Mouse (Mus musculus) MEL (cell line): ENCODE measurements at regions not wholly inside any gene's neighbourhood (a gene's known extent, or its start where the extent isn't known, plus 50 kb on each side); places are given as distances from the start of the nearest gene placed in this dataset.

ENCODE experiments used
- DNase-seq: peaks from one replicate; pipeline ENCODE4 v3.0.0; 2011; ENCODE audit warnings: low read depth, low spot score
- H3K27ac ChIP-seq: 2 replicates; pipeline ENCODE4 v1.5.1; 2012; ENCODE audit warnings: low read depth, mild to moderate bottlenecking, control low read depth, low read length, moderate library complexity; ENCODE audit not compliant: control insufficient read depth
- H3K27me3 ChIP-seq, 2 experiments: fragments of 150-350 bp in 1 of 2; sonication (generic) in 1 of 2; 2 replicates each; pipeline ENCODE4 v1.6.1; 2012; ENCODE audit warnings: low read length in 2 of 2, mild to moderate bottlenecking in 2 of 2, improper control_type of control experiment in 1 of 2, moderate library complexity in 1 of 2; ENCODE audit not compliant: insufficient read depth in 2 of 2, control insufficient read depth in 1 of 2
- H3K36me3 ChIP-seq, 2 experiments: 2 replicates each; pipeline ENCODE4 v1.6.1; 2012 to 2014; ENCODE audit warnings: low read length in 2 of 2, improper control_type of control experiment in 1 of 2, inconsistent platforms in 1 of 2, mild to moderate bottlenecking in 1 of 2; ENCODE audit not compliant: insufficient read depth in 2 of 2, control insufficient read depth in 1 of 2
- H3K4me1 ChIP-seq, 2 experiments: fragments of 150-350 bp in 1 of 2; sonication (generic) in 1 of 2; 2 replicates each; pipeline ENCODE4 v1.6.1; 2012; ENCODE audit warnings: low read length in 2 of 2, improper control_type of control experiment in 1 of 2, mild to moderate bottlenecking in 1 of 2; ENCODE audit not compliant: insufficient read depth in 2 of 2, control insufficient read depth in 1 of 2
- H3K4me3 ChIP-seq, 2 experiments: fragments of 150-350 bp in 1 of 2; sonication (generic) in 1 of 2; 2 replicates each; pipeline ENCODE4 v1.5.1; 2012; ENCODE audit warnings: low read depth in 2 of 2, low read length in 2 of 2, mild to moderate bottlenecking in 2 of 2, moderate library complexity in 2 of 2, control low read depth in 1 of 2, improper control_type of control experiment in 1 of 2; ENCODE audit not compliant: control insufficient read depth in 1 of 2, insufficient read depth in 1 of 2
- H3K79me2 ChIP-seq: 2 replicates; pipeline ENCODE4 v1.6.1; 2012; ENCODE audit warnings: mild to moderate bottlenecking, low read length, moderate library complexity; ENCODE audit not compliant: control insufficient read depth, poor library complexity, insufficient read depth
- H3K9ac ChIP-seq: 2 replicates; pipeline ENCODE4 v1.6.1; 2012; ENCODE audit warnings: low read depth, mild to moderate bottlenecking, control low read depth, low read length, moderate library complexity; ENCODE audit not compliant: control insufficient read depth, poor library complexity, severe bottlenecking
- H3K9me3 ChIP-seq: fragments of 150-350 bp; sonication (generic); replicated peaks from 2 replicates; pipeline ENCODE4 v1.6.1; 2012; ENCODE audit warnings: mild to moderate bottlenecking, low read length, improper control_type of control experiment, moderate library complexity; ENCODE audit not compliant: insufficient read depth
- BHLHE40 ChIP-seq: IDR thresholded peaks from 2 replicates; pipeline ENCODE4 v1.6.1; 2012; ENCODE audit warnings: low read depth, mild to moderate bottlenecking, inconsistent platforms, low read length, improper control_type of control experiment, borderline replicate concordance
- CHD2 ChIP-seq: IDR thresholded peaks from 2 replicates; pipeline ENCODE4 v1.6.1; 2011; ENCODE audit warnings: low read length, improper control_type of control experiment
- E2F4 ChIP-seq: IDR thresholded peaks from 2 replicates; pipeline ENCODE4 v1.6.1; 2011; ENCODE audit warnings: low read depth, low read length, improper control_type of control experiment, borderline replicate concordance
- EP300 ChIP-seq, 2 experiments: IDR thresholded peaks; 2 replicates each; pipeline ENCODE4 v1.6.1; 2011; ENCODE audit warnings: improper control_type of control experiment in 2 of 2, low read length in 2 of 2, low read depth in 1 of 2, mild to moderate bottlenecking in 1 of 2
- ETS1 ChIP-seq: IDR thresholded peaks from 2 replicates; pipeline ENCODE4 v1.6.1; 2012; ENCODE audit warnings: low read depth, mild to moderate bottlenecking, inconsistent platforms, low read length, improper control_type of control experiment, moderate library complexity
- GABPA ChIP-seq: IDR thresholded peaks from 2 replicates; pipeline ENCODE4 v1.6.1; 2012; ENCODE audit warnings: low read depth, mild to moderate bottlenecking, inconsistent platforms, low read length, improper control_type of control experiment, moderate library complexity
- GATA1 ChIP-seq: IDR thresholded peaks from 2 replicates; pipeline ENCODE4 v1.6.1; 2011; ENCODE audit warnings: low read depth, low read length, improper control_type of control experiment
- MAFK ChIP-seq: IDR thresholded peaks from 2 replicates; pipeline ENCODE4 v1.6.1; 2011; ENCODE audit warnings: low read depth, mild to moderate bottlenecking, low read length, improper control_type of control experiment, borderline replicate concordance
- MAX ChIP-seq: IDR thresholded peaks from 2 replicates; pipeline ENCODE4 v1.6.1; 2011; ENCODE audit warnings: low read length, improper control_type of control experiment
- MEF2A ChIP-seq: IDR thresholded peaks from 2 replicates; pipeline ENCODE4 v1.6.1; 2014; ENCODE audit warnings: low read depth, mild to moderate bottlenecking, inconsistent platforms, low read length, improper control_type of control experiment; ENCODE audit not compliant: poor library complexity, insufficient replicate concordance, severe bottlenecking; ENCODE audit errors: extremely low read depth
- MYB ChIP-seq: IDR thresholded peaks from 2 replicates; pipeline ENCODE4 v1.6.1; 2011; ENCODE audit warnings: mild to moderate bottlenecking, low read depth, low read length, improper control_type of control experiment
- MYC ChIP-seq: IDR thresholded peaks from 2 replicates; pipeline ENCODE4 v1.6.1; 2011; ENCODE audit warnings: low read depth, mild to moderate bottlenecking, low read length, improper control_type of control experiment, moderate library complexity
- POLR2A ChIP-seq, 2 experiments: IDR thresholded peaks; 2 replicates each; pipeline ENCODE4 v1.6.1; 2011 to 2012; ENCODE audit warnings: low read length in 2 of 2, mild to moderate bottlenecking in 2 of 2, control low read depth in 1 of 2, improper control_type of control experiment in 1 of 2, low read depth in 1 of 2, moderate library complexity in 1 of 2; ENCODE audit not compliant: control insufficient read depth in 1 of 2, insufficient read depth in 1 of 2, poor library complexity in 1 of 2
- POLR2AphosphoS2 ChIP-seq: IDR thresholded peaks from 2 replicates; pipeline ENCODE4 v1.6.1; 2011; ENCODE audit warnings: low read length, improper control_type of control experiment
- RAD21 ChIP-seq: IDR thresholded peaks from 2 replicates; pipeline ENCODE4 v1.6.1; 2011; ENCODE audit warnings: mild to moderate bottlenecking, low read depth, low read length, improper control_type of control experiment
- RCOR1 ChIP-seq: IDR thresholded peaks from 2 replicates; pipeline ENCODE4 v1.6.1; 2012; ENCODE audit warnings: low read depth, mild to moderate bottlenecking, inconsistent platforms, low read length, improper control_type of control experiment
- SIN3A ChIP-seq: IDR thresholded peaks from 2 replicates; pipeline ENCODE4 v1.6.1; 2012; ENCODE audit warnings: low read length, improper control_type of control experiment, inconsistent platforms
- SMC3 ChIP-seq: IDR thresholded peaks from 2 replicates; pipeline ENCODE4 v1.6.1; 2011; ENCODE audit warnings: low read depth, low read length, improper control_type of control experiment
- TBP ChIP-seq: IDR thresholded peaks from 2 replicates; pipeline ENCODE4 v1.8.0; 2011; ENCODE audit warnings: low read depth, low read length, improper control_type of control experiment
- UBTF ChIP-seq: IDR thresholded peaks from 2 replicates; pipeline ENCODE4 v1.6.1; 2012; ENCODE audit warnings: low read depth, mild to moderate bottlenecking, inconsistent platforms, low read length, improper control_type of control experiment, moderate library complexity, borderline replicate concordance; ENCODE audit not compliant: insufficient read depth
- USF1 ChIP-seq: IDR thresholded peaks from 2 replicates; pipeline ENCODE4 v1.6.1; 2014; ENCODE audit warnings: low read depth, mild to moderate bottlenecking, inconsistent platforms, low read length, improper control_type of control experiment, moderate library complexity
- ZC3H11A ChIP-seq: IDR thresholded peaks from 2 replicates; pipeline ENCODE4 v1.6.1; 2012; ENCODE audit warnings: low read depth, mild to moderate bottlenecking, inconsistent platforms, low read length, improper control_type of control experiment
- ZKSCAN1 ChIP-seq: IDR thresholded peaks from 2 replicates; pipeline ENCODE4 v1.6.1; 2012; ENCODE audit warnings: low read depth, mild to moderate bottlenecking, inconsistent platforms, low read length, improper control_type of control experiment, moderate library complexity
- ZMIZ1 ChIP-seq: IDR thresholded peaks from 2 replicates; pipeline ENCODE4 v1.6.1; 2012; ENCODE audit warnings: low read depth, mild to moderate bottlenecking, inconsistent platforms, low read length, improper control_type of control experiment, moderate library complexity
- ZNF384 ChIP-seq: IDR thresholded peaks from 2 replicates; pipeline ENCODE4 v1.6.1; 2012; ENCODE audit warnings: low read depth, mild to moderate bottlenecking, inconsistent platforms, low read length, improper control_type of control experiment

DNA sequence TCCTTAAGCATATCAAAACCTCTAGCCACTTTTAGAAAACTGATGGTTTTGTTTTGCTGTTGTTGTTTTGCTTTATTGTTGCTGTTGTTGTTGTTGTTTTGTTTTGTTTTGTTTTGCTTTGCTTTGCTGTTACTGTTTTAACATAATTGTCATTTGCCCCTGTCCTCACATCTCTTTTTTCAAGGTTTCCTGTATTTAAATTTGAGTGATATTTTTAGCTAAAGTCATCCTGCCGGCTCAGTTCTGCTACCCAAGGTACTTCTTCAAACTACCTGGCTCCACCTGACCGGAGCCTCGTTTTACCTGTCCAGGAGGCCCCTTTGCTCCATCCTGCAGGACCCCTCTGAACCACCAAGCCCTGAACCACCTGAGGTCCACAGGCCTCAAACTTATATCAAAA is 253.4 kb downstream of the Tle4 start:
- Histone ChIP-seq H3K36me3 (no peaks in the 10 kb centered on the region), H3K79me2 (no peaks in the 10 kb centered on the region), H3K9me3 (no peaks in the 10 kb centered on the region), H3K27me3 (no peaks in the 10 kb centered on the region), H3K4me3 (no peak overlapping the region), H3K4me1 (no peaks in the 10 kb centered on the region), H3K9ac (no peak overlapping the region), H3K27ac (no peak overlapping the region)
- no peak for TF ChIP-seq USF1
- TF ChIP-seq RCOR1, result no peak
- no peak for TF ChIP-seq SMC3
- no peak for TF ChIP-seq ZKSCAN1
- TF ChIP-seq UBTF, result no peak
- TF ChIP-seq SIN3A, result no peak
- TF ChIP-seq EP300 (IDR thresholded peaks at IDR 0.05; ENCODE audit: low read depth in 1 of 2, low read length in 2 of 2), result no peak
- no peak for TF ChIP-seq RAD21
- no peak for DNase-seq

DNA sequence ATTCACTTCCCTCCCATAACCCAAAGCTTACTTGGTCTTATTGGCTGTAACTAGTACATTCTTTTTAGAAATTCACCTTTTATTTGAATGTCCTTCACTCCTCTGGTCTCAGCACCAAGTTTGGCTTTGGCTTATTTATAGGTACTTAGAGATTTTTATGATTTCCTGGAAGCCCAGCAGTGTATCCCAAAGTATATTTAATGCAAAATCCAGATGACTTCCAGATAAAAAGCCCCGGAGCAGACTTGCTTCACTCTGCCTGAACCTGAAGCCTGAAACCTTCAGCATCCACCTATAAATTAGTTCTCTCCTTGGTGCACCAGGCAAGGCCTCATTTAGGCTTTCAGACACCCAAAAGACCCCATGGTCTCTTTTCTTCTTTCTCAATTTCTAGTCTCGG is 250.8 kb downstream of the Tle4 start:
- no peaks in the 10 kb centered on the region for H3K9me3 ChIP-seq
- no peak for DNase-seq
- H3K27ac ChIP-seq, result no peak overlapping the region
- no peak overlapping the region for H3K9ac ChIP-seq
- H3K36me3 ChIP-seq, result no peaks in the 10 kb centered on the region
- H3K27me3 ChIP-seq, result no peaks in the 10 kb centered on the region
- TF ChIP-seq MAX (no peak), POLR2A (IDR thresholded peaks at IDR 0.05; ENCODE audit: control insufficient read depth in 1 of 2, insufficient read depth in 1 of 2, low read depth in 1 of 2, low read length in 2 of 2, poor library complexity in 1 of 2) (no peak), ZMIZ1 (no peak)
- H3K4me1 ChIP-seq, result no peaks in the 10 kb centered on the region
- H3K79me2 ChIP-seq, result no peaks in the 10 kb centered on the region
- H3K4me3 ChIP-seq, result no peak overlapping the region

DNA sequence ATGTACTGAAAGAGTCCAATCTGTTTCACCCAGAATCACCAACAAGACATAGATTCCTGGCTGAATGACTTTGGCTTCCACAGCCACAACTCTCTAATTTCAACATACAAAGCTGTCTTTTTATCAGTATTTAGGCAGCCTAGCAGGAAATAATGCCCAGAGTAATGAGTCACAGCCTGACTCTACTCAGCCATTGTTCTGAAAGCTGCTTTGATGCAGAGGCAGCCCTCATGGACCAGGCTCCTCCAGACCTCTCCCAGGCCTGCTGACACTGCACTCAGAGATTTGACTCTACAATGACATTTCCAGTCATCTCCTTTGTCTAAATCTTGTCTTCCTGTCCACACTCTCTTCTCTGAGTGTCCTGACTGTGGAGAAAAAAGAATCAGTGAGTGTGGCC is 250.4 kb downstream of the Tle4 start:
- Histone ChIP-seq H3K36me3 (no peaks in the 10 kb centered on the region), H3K27ac (no peak overlapping the region), H3K79me2 (no peaks in the 10 kb centered on the region), H3K9ac (no peak overlapping the region), H3K9me3 (no peaks in the 10 kb centered on the region), H3K27me3 (no peaks in the 10 kb centered on the region), H3K4me3 (no peak overlapping the region), H3K4me1 (no peaks in the 10 kb centered on the region)
- DNase-seq, result no peak
- TF ChIP-seq MYB (no peak), TBP (no peak), ZC3H11A (no peak), GATA1 (no peak), E2F4 (no peak), USF1 (no peak), SMC3 (no peak), EP300 (IDR thresholded peaks at IDR 0.05; ENCODE audit: low read depth in 1 of 2, low read length in 2 of 2) (no peak), SIN3A (no peak), MAFK (no peak), ZKSCAN1 (no peak), BHLHE40 (no peak), ETS1 (no peak), ZNF384 (no peak), MEF2A (no peak), GABPA (no peak), MAX (no peak), CHD2 (no peak), POLR2AphosphoS2 (no peak), MYC (no peak)
